23 mouse cellular contexts compared by ENCODE assay signal in the genomic region with DNA sequence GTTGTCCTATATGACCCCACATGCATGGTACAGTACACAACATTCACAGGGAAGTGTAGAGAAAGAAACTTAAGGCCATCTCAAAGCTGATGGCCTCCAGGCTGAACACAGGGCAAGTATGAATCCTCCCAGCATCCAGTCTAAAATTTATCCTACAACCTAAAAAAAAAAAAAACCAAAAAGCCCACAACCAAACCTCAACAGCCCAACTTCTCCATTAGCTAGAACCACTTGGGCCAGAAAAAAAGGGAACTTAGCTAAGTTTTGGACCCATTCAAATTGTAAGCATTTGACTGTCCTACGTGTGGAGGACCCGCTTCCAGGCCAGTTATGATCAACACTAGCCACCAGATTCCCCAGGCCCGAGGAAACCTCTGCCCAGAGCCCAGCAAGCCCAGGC. TPM values are rescaled to one million over a fixed set of nuclear protein-coding genes. Genes with fewer than 3 reads are reported as not detected.
DNase-seq lines count a peak whose midpoint lies in the region; ATAC-seq and TF ChIP-seq lines count a peak whose summit lies in the region.
"Had no signal": no experiment of that assay in that cellular context is flagged by ENCODE, and none has a peak within 500 bp of the region (broad histone marks: within the 10 kb centered on the region; RNA-seq: fewer than 3 reads in every experiment).

No protein-coding gene starts in this region.

- H3K4me2 ChIP-seq in liver, embryonic 11.5 days = no peak overlapping the region

- no peaks in the 10 kb centered on the region for H3K4me1 ChIP-seq in MEL (ENCODE audit: control insufficient read depth in 1 of 2, insufficient read depth in 2 of 2, low read length in 2 of 2)
- no peaks in the 10 kb centered on the region for H3K4me1 ChIP-seq in liver, embryonic 11.5 days (replicated peaks; ENCODE audit: control insufficient read depth, insufficient read depth, low read length)

- H3K4me3 ChIP-seq in MEL (ENCODE audit: control insufficient read depth in 1 of 2, insufficient read depth in 1 of 2, low read depth in 2 of 2, low read length in 2 of 2) = no peak overlapping the region
- H3K4me3 ChIP-seq in liver, embryonic 11.5 days (ENCODE audit: low read depth, low read length) = no peak overlapping the region

- peaks cover 0 to 87% of the 10 kb centered on the region in 2 experiments; a peak in 2 of 4 replicates for H3K36me3 ChIP-seq in MEL (ENCODE audit: control insufficient read depth in 1 of 2, insufficient read depth in 2 of 2, low read length in 2 of 2)
- peaks cover 84% of the 10 kb centered on the region for H3K36me3 ChIP-seq in liver, embryonic 11.5 days (ENCODE audit: control insufficient read depth, insufficient read depth, low read length)

- no peak for TF ChIP-seq EP300 in MEL (IDR thresholded peaks at IDR 0.05; ENCODE audit: low read depth in 1 of 2, low read length in 2 of 2)

- peak; percentile 62 for DNase-seq in 416B (ENCODE audit: low read depth)
- no peak for DNase-seq in MEL (ENCODE audit: low read depth, low spot score)
- DNase-seq in liver, embryonic 11.5 days (ENCODE audit: low spot score) = no peak
- DNase-seq in spleen, postnatal 10 days (ENCODE audit: low spot score in 2 of 2) = no peak
- DNase-seq: adrenal gland, adult 2 months; adrenal gland, adult 8-10 months; adrenal gland, postnatal 10 days; adrenal gland, postnatal 14 days; adrenal gland, postnatal 25 days; adrenal gland, postnatal 36 days; B cell, adult 2 months; cerebellum, adult 11 months; cerebellum, adult 11-12 months; cerebellum, adult 18-20 months; cerebellum, adult 2 months; cerebellum, adult 8-10 months; cerebellum, adult 9-10 months had no signal

- TF ChIP-seq CTCF in MEL (IDR thresholded peaks at IDR 0.05 in 2 of 3, conservative IDR thresholded peaks at IDR 0.05 in 1 of 3; ENCODE audit: control insufficient read depth in 1 of 3, insufficient read depth in 1 of 3, low read depth in 2 of 3, low read length in 3 of 3, poor library complexity in 1 of 3, severe bottlenecking in 1 of 3) = no peak

- no peak overlapping the region for H3K9ac ChIP-seq in MEL (ENCODE audit: control insufficient read depth, low read depth, low read length, poor library complexity, severe bottlenecking)
- no peak overlapping the region for H3K9ac ChIP-seq in liver, embryonic 11.5 days (ENCODE audit: low read depth, low read length)

- TF ChIP-seq POLR2A in MEL (IDR thresholded peaks at IDR 0.05; ENCODE audit: control insufficient read depth in 1 of 2, insufficient read depth in 1 of 2, low read depth in 1 of 2, low read length in 2 of 2, poor library complexity in 1 of 2) = no peak

- 0 out of 2 replicates have a peak, but pooled peaks have one; percentile 6 for ATAC-seq in granulocyte monocyte progenitor cell, adult 5-6 weeks (replicated peaks; ENCODE audit: poor library complexity, severe bottlenecking)
- no peak for ATAC-seq in CD4-positive, CD25-positive, alpha-beta regulatory T cell, adult 4 months
- no peak for ATAC-seq in liver, embryonic 11.5 days (replicated peaks; ENCODE audit: low FRiP score)
- ATAC-seq: activated CD4-positive, CD25-positive, alpha-beta regulatory T cell, adult 4 months; Patski had no signal

- H3K27ac ChIP-seq in MEL (ENCODE audit: control insufficient read depth, low read depth, low read length) = no peak overlapping the region
- H3K27ac ChIP-seq in liver, embryonic 11.5 days (ENCODE audit: low read depth, low read length) = no peak overlapping the region

- WGBS in liver, embryonic 11.5 days = 89% methylated on average over 3 of the region's 3 CpGs

- no peak for TF ChIP-seq RAD21 in MEL (IDR thresholded peaks at IDR 0.05; ENCODE audit: low read depth, low read length)

- H3K79me2 ChIP-seq in MEL (ENCODE audit: control insufficient read depth, insufficient read depth, low read length, poor library complexity) = no peaks in the 10 kb centered on the region

- H3K9me3 ChIP-seq in MEL (replicated peaks; ENCODE audit: insufficient read depth, low read length) = no peaks in the 10 kb centered on the region
- H3K9me3 ChIP-seq in liver, embryonic 11.5 days (ENCODE audit: control insufficient read depth, low read length) = no peaks in the 10 kb centered on the region
- H3K9me3 ChIP-seq: G1E had no signal

- no peaks in the 10 kb centered on the region for H3K27me3 ChIP-seq in MEL (ENCODE audit: control insufficient read depth in 1 of 2, insufficient read depth in 2 of 2, low read length in 2 of 2)
- H3K27me3 ChIP-seq in liver, embryonic 11.5 days (replicated peaks; ENCODE audit: control insufficient read depth, insufficient read depth, low read length) = no peaks in the 10 kb centered on the region
- H3K27me3 ChIP-seq: CH12.LX, Patski had no signal

TF ChIP-seq in MEL, 35 proteins besides CTCF, POLR2A, EP300 and RAD21:
- TF ChIP-seq POLR2AphosphoS2 (IDR thresholded peaks at IDR 0.05; ENCODE audit: low read length) = no peak
- peak; percentile 51 for TF ChIP-seq ZNF384 (IDR thresholded peaks at IDR 0.05; ENCODE audit: low read depth, low read length)
- TF ChIP-seq MAX (IDR thresholded peaks at IDR 0.05; ENCODE audit: low read length) = no peak

RNA-seq across cellular contexts. Expression of a gene that starts 24.8 kb away (rescaled TPM):
- total RNA-seq in MEL (2012; rRNA removed) = 1,228 and 1,516 TPM in 2 replicates
- 1,000 to 10,000 TPM in 1 of 2 experiments, not detected in 1; 1,873 TPM for polyA plus RNA-seq in MEL (2012; ENCODE audit: insufficient read depth in 1 of 2, insufficient read length in 2 of 2, low read depth in 1 of 2, low replicate concordance in 2 of 2, missing spikeins in 1 of 2)
- 224 and 262 TPM in 2 replicates for total RNA-seq in granulocyte monocyte progenitor cell, adult 5-6 weeks (2014; fragmentation: Nextera tagmentation)
- 187 and 207 TPM in 2 replicates for total RNA-seq in granulocyte monocyte progenitor cell, adult 5-6 weeks (2017)
- 100 to 1,000 TPM; 200 to 213 TPM for polyA plus RNA-seq in CD4-positive, CD25-positive, alpha-beta regulatory T cell, adult 4 months (2017; shearing (Covaris generic))
- polyA plus RNA-seq in liver, embryonic 11.5 days (2014; fragmentation: Nextera tagmentation; extraction: Ambion mirVana) = 440 and 448 TPM in 2 replicates

RNA-seq across cellular contexts. Expression of a gene that starts 35.3 kb away (rescaled TPM):
- total RNA-seq in MEL (2012; rRNA removed) = 612 and 763 TPM in 2 replicates
- polyA plus RNA-seq in MEL (2012; ENCODE audit: insufficient read depth in 1 of 2, insufficient read length in 2 of 2, low read depth in 1 of 2, low replicate concordance in 2 of 2, missing spikeins in 1 of 2) = 100 to 1,000 TPM; 251 to 953 TPM
- total RNA-seq in granulocyte monocyte progenitor cell, adult 5-6 weeks (2014; fragmentation: Nextera tagmentation) = 88.0 and 115 TPM in 2 replicates
- total RNA-seq in granulocyte monocyte progenitor cell, adult 5-6 weeks (2017) = 172 and 173 TPM in 2 replicates
- polyA plus RNA-seq in CD4-positive, CD25-positive, alpha-beta regulatory T cell, adult 4 months (2017; shearing (Covaris generic)) = 10 to 100 TPM; 24.1 to 36.4 TPM
- 170 and 178 TPM in 2 replicates for polyA plus RNA-seq in liver, embryonic 11.5 days (2014; fragmentation: Nextera tagmentation; extraction: Ambion mirVana)

RNA-seq across cellular contexts. Expression of a gene that starts 36.4 kb away (rescaled TPM):
- total RNA-seq in MEL (2012; rRNA removed) = 412 and 448 TPM in 2 replicates
- polyA plus RNA-seq in MEL (2012; ENCODE audit: insufficient read depth in 1 of 2, insufficient read length in 2 of 2, low read depth in 1 of 2, low replicate concordance in 2 of 2, missing spikeins in 1 of 2) = 1,000 to 10,000 TPM in 1 of 2 experiments, 100 to 1,000 TPM in 1; 681 to 1,953 TPM
- 172 and 204 TPM in 2 replicates for total RNA-seq in granulocyte monocyte progenitor cell, adult 5-6 weeks (2014; fragmentation: Nextera tagmentation)
- 244 and 247 TPM in 2 replicates for total RNA-seq in granulocyte monocyte progenitor cell, adult 5-6 weeks (2017)
- 10 to 100 TPM; 43.0 to 75.2 TPM for polyA plus RNA-seq in CD4-positive, CD25-positive, alpha-beta regulatory T cell, adult 4 months (2017; shearing (Covaris generic))
- 85.1 and 87.5 TPM in 2 replicates for polyA plus RNA-seq in liver, embryonic 11.5 days (2014; fragmentation: Nextera tagmentation; extraction: Ambion mirVana)

RNA-seq across cellular contexts. Expression of a gene that starts 43.7 kb away (rescaled TPM):
- 10.9 and 18.1 TPM in 2 replicates for total RNA-seq in MEL (2012; rRNA removed)
- 10 to 100 TPM in 1 of 2 experiments, not detected in 1; 22.6 TPM for polyA plus RNA-seq in MEL (2012; ENCODE audit: insufficient read depth in 1 of 2, insufficient read length in 2 of 2, low read depth in 1 of 2, low replicate concordance in 2 of 2, missing spikeins in 1 of 2)
- total RNA-seq in granulocyte monocyte progenitor cell, adult 5-6 weeks (2014; fragmentation: Nextera tagmentation) = 1.5 and 2.5 TPM in 2 replicates
- total RNA-seq in granulocyte monocyte progenitor cell, adult 5-6 weeks (2017) = 0.52 and 1.4 TPM in 2 replicates
- polyA plus RNA-seq in CD4-positive, CD25-positive, alpha-beta regulatory T cell, adult 4 months (2017; shearing (Covaris generic)) = 1 to 10 TPM in 1 of 2 experiments, under 1 TPM in 1; 0.43 to 1.1 TPM
- 9.4 TPM in 2 replicates for polyA plus RNA-seq in liver, embryonic 11.5 days (2014; fragmentation: Nextera tagmentation; extraction: Ambion mirVana)

RNA-seq across cellular contexts. Expression of a gene that starts 53.3 kb away (rescaled TPM):
- total RNA-seq in MEL (2012; rRNA removed) = 6.4 and 6.6 TPM in 2 replicates
- 10 to 100 TPM in 1 of 2 experiments, not detected in 1; 27.4 TPM for polyA plus RNA-seq in MEL (2012; ENCODE audit: insufficient read depth in 1 of 2, insufficient read length in 2 of 2, low read depth in 1 of 2, low replicate concordance in 2 of 2, missing spikeins in 1 of 2)
- total RNA-seq in granulocyte monocyte progenitor cell, adult 5-6 weeks (2014; fragmentation: Nextera tagmentation) = 3.7 and 11.0 TPM in 2 replicates
- 3.2 and 3.4 TPM in 2 replicates for total RNA-seq in granulocyte monocyte progenitor cell, adult 5-6 weeks (2017)
- polyA plus RNA-seq in CD4-positive, CD25-positive, alpha-beta regulatory T cell, adult 4 months (2017; shearing (Covaris generic)) = 1 to 10 TPM; 3.2 to 5.6 TPM
- polyA plus RNA-seq in liver, embryonic 11.5 days (2014; fragmentation: Nextera tagmentation; extraction: Ambion mirVana) = 15.2 and 16.8 TPM in 2 replicates
